Mouse (Mus musculus) liver, embryonic 11.5 days (tissue): Measurements from ENCODE around the gene Map2k4. TPM values are rescaled to one million over a fixed set of nuclear protein-coding genes. Genes with fewer than 3 reads are reported as not detected.
A peak's percentile ranks its signal among the peaks of the same experiment; 100 is the strongest.

Source experiments
- ATAC-seq: fragments of 200-750 bp; cut with Nextera tagmentation; replicated peaks from 2 replicates; pipeline ENCODE4 v1.8.0; 2017; ENCODE audit warnings: moderate number of reproducible peaks, mild to moderate bottlenecking, moderate TSS enrichment, moderate library complexity; ENCODE audit not compliant: low FRiP score
- DNase-seq: peaks from one replicate; pipeline ENCODE4 v3.0.0-alpha.2; 2017; ENCODE audit warnings: low spot score
- H3K27ac ChIP-seq: fragments of 300-500 bp; sonication (generic); 2 replicates; pipeline ENCODE4 v1.5.1; 2014; ENCODE audit warnings: mild to moderate bottlenecking, low read depth, low read length, control low read depth
- H3K27me3 ChIP-seq: fragments of 300-500 bp; sonication (generic); replicated peaks from 2 replicates; pipeline ENCODE4 v1.6.1; 2014; ENCODE audit warnings: low read length, mixed read lengths; ENCODE audit not compliant: control insufficient read depth, insufficient read depth
- H3K36me3 ChIP-seq: fragments of 300-500 bp; sonication (generic); 2 replicates; pipeline ENCODE4 v1.6.1; 2014; ENCODE audit warnings: mild to moderate bottlenecking, low read length, moderate library complexity, mixed read lengths; ENCODE audit not compliant: control insufficient read depth, insufficient read depth
- H3K4me1 ChIP-seq: fragments of 300-500 bp; sonication (generic); replicated peaks from 2 replicates; pipeline ENCODE4 v1.6.1; 2014; ENCODE audit warnings: low read length, mixed read lengths; ENCODE audit not compliant: control insufficient read depth, insufficient read depth
- H3K4me2 ChIP-seq: fragments of 300-500 bp; sonication (generic); 2 replicates; pipeline ENCODE4 v1.6.1; 2014; ENCODE audit warnings: mild to moderate bottlenecking, control low read depth, moderate library complexity
- H3K4me3 ChIP-seq: fragments of 300-500 bp; sonication (generic); 2 replicates; pipeline ENCODE4 v1.5.1; 2014; ENCODE audit warnings: low read depth, low read length, control low read depth
- H3K9ac ChIP-seq: fragments of 300-500 bp; sonication (generic); 2 replicates; pipeline ENCODE4 v1.6.1; 2014; ENCODE audit warnings: low read depth, low read length, control low read depth
- H3K9me3 ChIP-seq: fragments of 300-500 bp; sonication (generic); 2 replicates; pipeline ENCODE4 v1.6.1; 2016; ENCODE audit warnings: low read length, inconsistent platforms, mixed read lengths; ENCODE audit not compliant: control insufficient read depth
- WGBS: fragments of 180-500 bp; shearing (Covaris S2); extraction: QIAGEN DNeasy Blood & Tissue Kit; methylation state at CpG from one replicate; pipeline ENCODE4 v1.1.7; 2014; 5-methylcytosine and 5-hydroxymethylcytosine counted together
- polyA plus RNA-seq: library from polyadenylated mRNA; unstranded; fragments of >200 nt; fragmentation: Nextera tagmentation; extraction: Ambion mirVana; gene quantifications from 2 replicates; pipeline ENCODE4 v1.2.1, GENCODE M21; 2014

Gene Map2k4
- polyA plus RNA-seq, 1 experiment from 2014 or later: 63.7 TPM

- Histone ChIP-seq H3K36me3 (no peaks in the 10 kb centered on the region), H3K27me3 (no peaks in the 10 kb centered on the region), H3K9me3 (no peaks in the 10 kb centered on the region), H3K4me2 (peak within 1 kb of the TSS; percentile 93), H3K4me1 (no peaks in the 10 kb centered on the region; the same call in 1 of the 2 replicates), H3K9ac (peak within 1 kb of the TSS; percentile 83), H3K27ac (peak within 1 kb of the TSS; percentile 97), H3K4me3 (peak within 1 kb of the TSS; percentile 83)
- peak; percentile 97 for ATAC-seq
- DNase-seq: peak; percentile 94
- WGBS: under 1% methylated on average over 55 of the region's 58 CpGs
These were observed 18.9 kb upstream of the Map2k4 start, which contains the start of gene Zkscan6 for GRCm38 (mm10) chr11:65806909-65807504. Gene Zkscan6 (plus strand): TSS chr11:65807175.

- ATAC-seq (peak; percentile 61), DNase-seq (no peak)
- Histone ChIP-seq H3K9me3 (no peaks in the 10 kb centered on the region), H3K27me3 (no peaks in the 10 kb centered on the region), H3K9ac (peak overlapping the region; percentile 83), H3K4me3 (peak overlapping the region; percentile 83), H3K36me3 (no peaks in the 10 kb centered on the region), H3K4me1 (no peaks in the 10 kb centered on the region; the same call in 1 of the 2 replicates), H3K27ac (peak overlapping the region; percentile 78), H3K4me2 (peak overlapping the region; percentile 93)
- WGBS: 0% methylated on average over 20 of the region's 20 CpGs
These were observed 18.3 kb upstream of the Map2k4 start for GRCm38 (mm10) chr11:65806321-65806904.

- no peaks in the 10 kb centered on the region for H3K36me3 ChIP-seq
- H3K4me2 ChIP-seq: no peak overlapping the region
- 65% methylated on average over 3 of the region's 3 CpGs for WGBS
- no peak for ATAC-seq
- no peak overlapping the region for H3K9ac ChIP-seq
- no peaks in the 10 kb centered on the region for H3K9me3 ChIP-seq
- no peak for DNase-seq
- no peak overlapping the region for H3K4me3 ChIP-seq
- no peaks in the 10 kb centered on the region for H3K4me1 ChIP-seq
- no peak overlapping the region for H3K27ac ChIP-seq
- H3K27me3 ChIP-seq: no peaks in the 10 kb centered on the region
These were observed 13.8 kb upstream of the Map2k4 start for GRCm38 (mm10) chr11:65801899-65802298.

GRCm38 (mm10) chr11:65795896-65796295, 7.8 kb upstream of the Map2k4 start:
- DNase-seq (no peak), ATAC-seq (no peak)
- 65% methylated on average over 1 of the region's 1 CpGs for WGBS
- Histone ChIP-seq H3K4me2 (no peak overlapping the region), H3K4me1 (peaks cover 8% of the 10 kb centered on the region), H3K27me3 (no peaks in the 10 kb centered on the region), H3K4me3 (no peak overlapping the region), H3K9me3 (no peaks in the 10 kb centered on the region), H3K27ac (no peak overlapping the region), H3K36me3 (no peaks in the 10 kb centered on the region), H3K9ac (no peak overlapping the region)

GRCm38 (mm10) chr11:65794428-65795219, 6.5 kb upstream of the Map2k4 start:
- peak overlapping the region; percentile 16; the same call in 1 of the 2 replicates for H3K4me3 ChIP-seq
- H3K27me3 ChIP-seq: no peaks in the 10 kb centered on the region
- WGBS: 34% methylated on average over 10 of the region's 10 CpGs
- peak; percentile 62; the same call in 1 of the 2 replicates for ATAC-seq
- no peaks in the 10 kb centered on the region for H3K36me3 ChIP-seq
- DNase-seq: no peak
- peak overlapping the region; percentile 57 for H3K4me2 ChIP-seq
- no peaks in the 10 kb centered on the region for H3K9me3 ChIP-seq
- no peak overlapping the region for H3K9ac ChIP-seq
- H3K27ac ChIP-seq: no peak overlapping the region
- peaks cover 8% of the 10 kb centered on the region for H3K4me1 ChIP-seq

GRCm38 (mm10) chr11:65787421-65788151, 511 bp downstream of the Map2k4 start:
- Histone ChIP-seq H3K4me3 (peak overlapping the region; percentile 98), H3K27ac (peak overlapping the region; percentile 87), H3K9me3 (no peaks in the 10 kb centered on the region), H3K4me1 (peaks cover 8% of the 10 kb centered on the region), H3K27me3 (no peaks in the 10 kb centered on the region), H3K4me2 (peak overlapping the region; percentile 89), H3K9ac (peak overlapping the region; percentile 97), H3K36me3 (no peaks in the 10 kb centered on the region)
- DNase-seq (peak; percentile 41), ATAC-seq (peak; percentile 71)
- WGBS: under 1% methylated on average over 70 of the region's 71 CpGs

GRCm38 (mm10) chr11:65786160-65786559, 1.9 kb downstream of the Map2k4 start:
- DNase-seq (no peak), ATAC-seq (peak; percentile 44)
- H3K4me2 ChIP-seq: peak overlapping the region; percentile 89
- H3K27ac ChIP-seq: peak overlapping the region; percentile 62
- H3K36me3 ChIP-seq: peaks cover under 1% of the 10 kb centered on the region; the same call in 1 of the 2 replicates
- no peaks in the 10 kb centered on the region for H3K27me3 ChIP-seq
- WGBS: 57% methylated on average over 2 of the region's 2 CpGs
- H3K9me3 ChIP-seq: no peaks in the 10 kb centered on the region
- no peak overlapping the region for H3K9ac ChIP-seq
- peak overlapping the region; percentile 98 for H3K4me3 ChIP-seq
- H3K4me1 ChIP-seq: peaks cover 8% of the 10 kb centered on the region

GRCm38 (mm10) chr11:65781596-65781995, 6.5 kb downstream of the Map2k4 start:
- H3K27me3 ChIP-seq: no peaks in the 10 kb centered on the region
- H3K4me1 ChIP-seq: peaks cover 21% of the 10 kb centered on the region
- no peak for ATAC-seq
- H3K27ac ChIP-seq: no peak overlapping the region
- H3K4me3 ChIP-seq: no peak overlapping the region
- no peak for DNase-seq
- H3K4me2 ChIP-seq: no peak overlapping the region
- 67% methylated on average over 3 of the region's 3 CpGs for WGBS
- H3K9me3 ChIP-seq: no peaks in the 10 kb centered on the region
- H3K9ac ChIP-seq: no peak overlapping the region
- H3K36me3 ChIP-seq: peaks cover 10% of the 10 kb centered on the region; the same call in 1 of the 2 replicates
